Mouse (Mus musculus) liver, embryonic 14.5 days (tissue): ENCODE data around the gene Gm2115. TPM values are rescaled to one million over a fixed set of nuclear protein-coding genes. Genes with fewer than 3 reads are reported as not detected.

Source experiments
- ATAC-seq: fragments of 200-750 bp; cut with Nextera tagmentation; 2 replicates; pipeline ENCODE4 v1.8.0; 2017; ENCODE audit warnings: moderate number of reproducible peaks, mild to moderate bottlenecking, moderate library complexity; ENCODE audit not compliant: insufficient read depth
- DNase-seq, 3 experiments: peaks; one replicate each; pipeline ENCODE4 v3.0.0-alpha.2; 2012 to 2013; ENCODE audit warnings: low read depth in 3 of 3, low spot score in 3 of 3
- H3K27ac ChIP-seq: fragments of 300-500 bp; sonication (generic); 2 replicates; pipeline ENCODE4 v1.5.1; 2014; ENCODE audit warnings: moderate library complexity, mild to moderate bottlenecking, control low read depth, inconsistent platforms
- H3K27me3 ChIP-seq: fragments of 300-500 bp; sonication (generic); 2 replicates; pipeline ENCODE4 v1.6.1; 2014; ENCODE audit warnings: mild to moderate bottlenecking, low read length, moderate library complexity; ENCODE audit not compliant: control insufficient read depth, insufficient read depth
- H3K36me3 ChIP-seq: fragments of 300-500 bp; sonication (generic); replicated peaks from 2 replicates; pipeline ENCODE4 v1.6.1; 2014; ENCODE audit warnings: low read depth; ENCODE audit not compliant: control insufficient read depth, insufficient read depth
- H3K4me1 ChIP-seq, 2 experiments: fragments of 200-500 bp in 1 of 2; fragments of 300-500 bp in 1 of 2; sonication (generic) in 1 of 2; replicated peaks; 2 replicates each; pipeline ENCODE4 v1.6.1; 2012 to 2014; ENCODE audit warnings: antibody characterized with exemption in 1 of 2, inconsistent platforms in 1 of 2, low read length in 1 of 2; ENCODE audit not compliant: control insufficient read depth in 2 of 2, insufficient read depth in 2 of 2
- H3K4me2 ChIP-seq: fragments of 300-500 bp; sonication (generic); 2 replicates; pipeline ENCODE4 v1.6.1; 2014; ENCODE audit warnings: low read depth, mild to moderate bottlenecking, control low read depth, moderate library complexity
- H3K4me3 ChIP-seq, 2 experiments: fragments of 200-500 bp in 1 of 2; fragments of 300-500 bp in 1 of 2; sonication (generic) in 1 of 2; 2 replicates each; pipeline ENCODE4 v1.5.1; 2012 to 2014; ENCODE audit warnings: low read depth in 2 of 2, low read length in 2 of 2, mild to moderate bottlenecking in 2 of 2, control low read depth in 1 of 2, inconsistent platforms in 1 of 2, moderate library complexity in 1 of 2; ENCODE audit not compliant: insufficient read depth in 1 of 2
- H3K9ac ChIP-seq: fragments of 300-500 bp; sonication (generic); replicated peaks from 2 replicates; pipeline ENCODE4 v1.6.1; 2014; ENCODE audit warnings: mild to moderate bottlenecking, control low read depth, moderate library complexity
- H3K9me3 ChIP-seq: fragments of 300-500 bp; sonication (generic); 2 replicates; pipeline ENCODE4 v1.6.1; 2016; ENCODE audit warnings: low read length, mixed read lengths; ENCODE audit not compliant: control insufficient read depth
- CTCF ChIP-seq: IDR thresholded peaks from 2 replicates; pipeline ENCODE4 v1.5.1; 2016; ENCODE audit warnings: antibody characterized with exemption, low read depth, control low read depth
- EP300 ChIP-seq: IDR thresholded peaks from 2 replicates; pipeline ENCODE4 v1.6.1; 2016; ENCODE audit warnings: antibody characterized with exemption, low read depth
- WGBS: fragments of 180-500 bp; shearing (Covaris S2); extraction: QIAGEN DNeasy Blood & Tissue Kit; methylation state at CpG from one replicate; pipeline ENCODE4 v1.1.7; 2014; ENCODE audit not compliant: insufficient replicate concordance; 5-methylcytosine and 5-hydroxymethylcytosine counted together
- polyA plus RNA-seq, 2 experiments: library from polyadenylated mRNA; depleted of rRNA in 1 of 2; stranded (reverse) in 1 of 2; unstranded in 1 of 2; fragments of >200 nt; fragmentation: Nextera tagmentation in 1 of 2; extraction: Ambion mirVana in 1 of 2; gene quantifications; 2 replicates each; pipeline versions ENCODE4 v1.2.1 to v1.2.3; 2012 to 2014

The Gm2115 gene
- polyA plus RNA-seq, 2 experiments, result not detected

DNA sequence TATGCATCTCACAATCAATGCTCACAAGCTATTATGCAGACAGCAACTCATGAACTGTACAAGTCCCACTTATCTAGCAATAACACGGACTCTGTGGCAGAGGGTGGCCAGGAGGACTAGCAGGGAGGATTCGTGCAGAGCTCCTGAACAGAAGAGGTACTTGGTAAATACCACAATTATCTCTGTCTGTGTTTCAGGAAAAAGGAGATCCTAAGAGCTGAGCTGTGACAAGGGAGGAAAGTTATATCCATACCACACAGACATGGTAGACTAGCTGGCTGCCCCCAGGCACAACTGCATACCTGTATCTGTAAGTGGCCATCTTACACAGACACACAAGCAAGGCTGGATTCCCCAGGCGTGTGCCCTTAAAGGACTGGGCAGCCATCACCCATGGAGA lies 72.6 kb downstream of the Gm2115 start:
- DNase-seq (no peak), ATAC-seq (no peak)
- WGBS, result 61% methylated on average over 3 of the region's 3 CpGs
- H3K4me3 ChIP-seq, result no peak overlapping the region
- H3K9ac ChIP-seq, result no peak overlapping the region
- H3K4me1 ChIP-seq, result peaks cover 5 to 6% of the 10 kb centered on the region in 2 experiments
- no peaks in the 10 kb centered on the region for H3K27me3 ChIP-seq
- H3K36me3 ChIP-seq, result no peaks in the 10 kb centered on the region
- no peaks in the 10 kb centered on the region for H3K9me3 ChIP-seq
- TF ChIP-seq CTCF, result no peak
- TF ChIP-seq EP300, result no peak
- no peak overlapping the region for H3K4me2 ChIP-seq
- no peak overlapping the region for H3K27ac ChIP-seq

GRCm38 (mm10) chr7:84604501-84604900 lies 75.7 kb downstream of the Gm2115 start:
- Histone ChIP-seq H3K9ac (no peak overlapping the region), H3K4me3 (peak overlapping the region in 1 of 2 experiments; percentile 4; a peak in 1 of 4 replicates), H3K4me1 (peaks cover 8 to 10% of the 10 kb centered on the region in 2 experiments), H3K9me3 (no peaks in the 10 kb centered on the region), H3K36me3 (no peaks in the 10 kb centered on the region), H3K27me3 (no peaks in the 10 kb centered on the region), H3K4me2 (peak overlapping the region; percentile 76), H3K27ac (no peak overlapping the region)
- DNase-seq, result no peak
- no peak for TF ChIP-seq CTCF
- TF ChIP-seq EP300, result no peak
- no peak for ATAC-seq
- 50% methylated on average over 3 of the region's 3 CpGs for WGBS

- ATAC-seq (peak; percentile 5; the same call in 1 of the 2 replicates), DNase-seq (no peak)
- WGBS, result 11% methylated on average over 19 of the region's 19 CpGs
- Histone ChIP-seq H3K27ac (peak overlapping the region; percentile 1; the same call in 1 of the 2 replicates), H3K4me3 (peak overlapping the region; percentile 56 to 64), H3K4me1 (peaks cover 8 to 10% of the 10 kb centered on the region in 2 experiments), H3K9me3 (no peaks in the 10 kb centered on the region), H3K9ac (peak overlapping the region; percentile 45), H3K36me3 (no peaks in the 10 kb centered on the region), H3K4me2 (peak overlapping the region; percentile 76), H3K27me3 (no peaks in the 10 kb centered on the region)
- TF ChIP-seq EP300 (no peak), CTCF (no peak)
Measured at GRCm38 (mm10) chr7:84605033-84605687, 76.4 kb downstream of the Gm2115 start.

DNA sequence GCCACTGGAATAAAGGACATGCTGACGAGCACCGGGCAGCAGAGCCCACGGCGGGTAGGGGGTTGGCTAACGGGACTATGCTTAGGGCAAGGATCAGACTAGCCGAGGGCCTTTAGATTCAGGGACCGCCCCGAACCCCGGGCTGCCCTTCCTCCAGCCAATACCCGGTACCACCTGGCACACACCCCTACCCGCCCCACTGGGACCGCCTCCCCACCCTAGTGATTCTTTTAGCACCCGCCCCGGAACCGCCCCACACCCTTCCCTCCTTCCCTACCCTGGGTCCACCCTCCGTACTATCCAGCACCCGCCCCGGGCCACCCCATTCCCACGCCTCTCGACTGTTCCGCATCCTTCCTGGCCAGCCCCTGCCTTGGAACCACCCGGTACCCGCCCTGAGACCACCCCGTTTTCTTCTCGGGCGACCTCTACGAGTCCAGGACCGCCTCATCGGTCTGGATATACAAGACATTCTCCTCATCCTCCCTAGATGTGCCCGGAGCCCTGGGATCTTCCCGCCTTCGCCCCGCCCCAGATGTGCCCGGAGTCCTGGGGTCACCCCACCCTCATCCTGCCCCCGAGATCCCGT lies 77.0 kb downstream of the Gm2115 start:
- TF ChIP-seq CTCF, result no peak
- TF ChIP-seq EP300, result peak; percentile 16; the same call in 1 of the 2 replicates
- no peaks in the 10 kb centered on the region for H3K9me3 ChIP-seq
- H3K9ac ChIP-seq, result peak overlapping the region; percentile 45
- under 1% methylated on average over 36 of the region's 36 CpGs for WGBS
- peaks cover 8 to 10% of the 10 kb centered on the region in 2 experiments for H3K4me1 ChIP-seq
- H3K27me3 ChIP-seq, result no peaks in the 10 kb centered on the region
- H3K4me3 ChIP-seq, result peak overlapping the region; percentile 56 to 64
- ATAC-seq (peak; percentile 95), DNase-seq (peak; percentile 64 to 73 (median 68))
- no peak overlapping the region for H3K27ac ChIP-seq
- peak overlapping the region; percentile 76 for H3K4me2 ChIP-seq
- no peaks in the 10 kb centered on the region for H3K36me3 ChIP-seq

- TF ChIP-seq CTCF (no peak), EP300 (no peak)
- Histone ChIP-seq H3K4me2 (peak within 1 kb of the TSS; percentile 76), H3K27ac (no peak within 1 kb of the TSS), H3K4me1 (peaks cover 8 to 10% of the 10 kb centered on the region in 2 experiments), H3K9ac (peak within 1 kb of the TSS; percentile 45), H3K4me3 (peak within 1 kb of the TSS; percentile 56 to 64), H3K9me3 (no peaks in the 10 kb centered on the region), H3K36me3 (no peaks in the 10 kb centered on the region), H3K27me3 (no peaks in the 10 kb centered on the region)
- under 1% methylated on average over 10 of the region's 10 CpGs for WGBS
- DNase-seq (peak; percentile 40 to 60 (median 50)), ATAC-seq (no peak)
Measured at GRCm38 (mm10) chr7:84606293-84606749, 77.6 kb downstream of the Gm2115 start, which contains the start of gene Fah. Gene Fah, minus strand, starts transcription at chr7:84606722.
